Mouse (Mus musculus) neural tube, postnatal 0 days (tissue): Measurements from ENCODE around the gene Ttc19. TPM values are rescaled to one million over a fixed set of nuclear protein-coding genes. Genes with fewer than 3 reads are reported as not detected.

Experiments
- polyA plus RNA-seq: library from polyadenylated mRNA; unstranded; fragments of >200 nt; fragmentation: Nextera tagmentation; extraction: Ambion mirVana; gene quantifications from 2 replicates; pipeline ENCODE4 v1.2.1, GENCODE M21; 2015

Gene Ttc19
- polyA plus RNA-seq, result 51.6 and 53.1 TPM in 2 replicates

GRCm38 (mm10) chr11:62280675-62281600, at the start of gene Ttc19, which contains the start of gene Zswim7:
TSS of gene Ttc19 (plus strand) at chr11:62281473.
TSS of gene Zswim7 (minus strand) at chr11:62281375.

GRCm38 (mm10) chr11:62248401-62249244, 32.6 kb upstream of the Ttc19 start, which contains the start of gene Adora2b:
TSS of gene Adora2b (plus strand) at chr11:62248984.

Other genes starting within 250 kb of the Ttc19 start
- 16.6 and 17.8 TPM in 2 replicates for gene Adora2b, start 32.5 kb upstream of the Ttc19 start, polyA plus RNA-seq
- 34.4 and 37.4 TPM in 2 replicates for gene Zswim7, start 98 bp upstream of the Ttc19 start, polyA plus RNA-seq
- 7.7 and 7.9 TPM in 2 replicates for gene Pigl, start 177.0 kb downstream of the Ttc19 start, polyA plus RNA-seq
- gene Ncor1, start 177.1 kb downstream of the Ttc19 start, polyA plus RNA-seq, result 152 and 159 TPM in 2 replicates